Mouse (Mus musculus): ENCODE results near the gene Opcml. TPM values are rescaled to one million over a fixed set of nuclear protein-coding genes. Genes with fewer than 3 reads are reported as not detected.

Gene Opcml
- polyA plus RNA-seq, 1 experiment = not detected

- Histone ChIP-seq H3K27ac (ENCODE audit: insufficient read depth, low read depth, low read length) (no peak overlapping the region), H3K4me1 (ENCODE audit: control insufficient read depth, insufficient read depth, low read length) (no peaks in the 10 kb centered on the region), H3K4me3 (ENCODE audit: insufficient read depth, low read length) (no peak overlapping the region)
- TF ChIP-seq CTCF (IDR thresholded peaks at IDR 0.05; ENCODE audit: low read depth, low read length) (no peak), POLR2A (IDR thresholded peaks at IDR 0.05; ENCODE audit: borderline replicate concordance, low read depth, low read length) (no peak)
Measured at GRCm38 (mm10) chr9:28446278-28447064, 655.9 kb downstream of the Opcml start.

DNA sequence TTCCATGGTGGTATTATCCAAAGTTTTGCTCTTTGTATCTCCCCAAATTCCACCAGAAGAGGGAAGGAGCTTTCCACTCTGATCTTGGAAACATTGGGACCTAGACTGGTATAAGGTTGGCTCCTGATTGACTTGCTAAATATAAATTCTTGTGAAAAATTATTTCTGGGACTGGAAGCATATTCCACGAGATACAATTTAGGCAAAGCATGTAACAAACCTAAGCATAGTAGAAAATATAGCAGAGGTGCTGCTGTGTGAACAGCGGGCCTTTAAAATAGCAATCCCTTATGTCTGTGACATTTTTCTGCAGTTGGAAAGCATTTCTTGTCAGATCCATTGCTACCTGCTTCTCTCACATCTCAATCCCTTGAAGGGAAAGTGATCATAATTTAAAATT lies 661.9 kb downstream of the Opcml start:
- no peak overlapping the region for H3K4me3 ChIP-seq (ENCODE audit: insufficient read depth, low read length)
- H3K27ac ChIP-seq (ENCODE audit: insufficient read depth, low read depth, low read length) = no peak overlapping the region
- TF ChIP-seq CTCF (IDR thresholded peaks at IDR 0.05; ENCODE audit: low read depth, low read length) (no peak), POLR2A (IDR thresholded peaks at IDR 0.05; ENCODE audit: borderline replicate concordance, low read depth, low read length) (no peak)
- no peaks in the 10 kb centered on the region for H3K4me1 ChIP-seq (ENCODE audit: control insufficient read depth, insufficient read depth, low read length)

- Histone ChIP-seq H3K27ac (ENCODE audit: insufficient read depth, low read depth, low read length) (no peak overlapping the region), H3K4me1 (ENCODE audit: control insufficient read depth, insufficient read depth, low read length) (no peaks in the 10 kb centered on the region), H3K4me3 (ENCODE audit: insufficient read depth, low read length) (no peak overlapping the region)
- TF ChIP-seq POLR2A (IDR thresholded peaks at IDR 0.05; ENCODE audit: borderline replicate concordance, low read depth, low read length) = no peak
- TF ChIP-seq CTCF (IDR thresholded peaks at IDR 0.05; ENCODE audit: low read depth, low read length) = no peak
Measured at GRCm38 (mm10) chr9:28453062-28453461, 662.5 kb downstream of the Opcml start.

DNA sequence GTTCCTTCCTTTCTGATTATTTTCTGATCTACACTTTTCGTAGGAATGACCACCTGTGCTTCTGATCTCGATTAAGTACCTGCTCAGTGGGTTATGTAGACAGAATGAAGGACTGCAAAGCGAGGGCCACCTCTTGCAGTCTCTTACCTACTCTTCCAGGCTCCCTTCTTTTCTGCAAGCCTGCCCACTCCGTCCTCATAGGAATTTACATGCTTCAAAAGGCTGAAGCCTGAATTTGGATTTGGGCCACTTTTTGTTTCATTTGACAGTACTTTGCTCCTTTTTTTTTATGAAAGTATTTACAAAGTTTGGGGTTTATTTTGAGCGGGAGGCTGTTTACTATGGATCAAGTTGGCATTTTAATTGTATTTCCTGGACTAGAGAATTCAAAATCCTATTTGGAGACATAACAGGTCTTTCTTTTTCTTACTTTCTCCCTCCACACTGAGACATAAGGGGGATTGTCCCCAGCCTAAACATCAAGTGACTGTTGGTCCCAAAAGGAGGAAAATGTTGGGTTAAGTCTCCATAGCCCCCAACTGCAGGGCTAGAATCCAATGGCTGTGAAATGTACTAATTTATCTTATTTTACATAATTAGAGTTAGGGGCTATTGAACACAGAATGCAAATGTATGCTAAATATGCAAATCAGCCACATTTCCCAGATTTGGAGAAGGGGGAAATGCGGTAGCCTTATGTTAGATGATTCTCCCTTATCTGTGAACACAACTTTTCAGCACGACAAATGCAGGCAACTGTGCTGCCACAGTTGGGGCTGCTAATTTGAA lies 667.6 kb downstream of the Opcml start:
- Histone ChIP-seq H3K27ac (ENCODE audit: insufficient read depth, low read depth, low read length) (no peak overlapping the region), H3K4me1 (ENCODE audit: control insufficient read depth, insufficient read depth, low read length) (no peaks in the 10 kb centered on the region), H3K4me3 (ENCODE audit: insufficient read depth, low read length) (no peak overlapping the region)
- TF ChIP-seq CTCF (IDR thresholded peaks at IDR 0.05; ENCODE audit: low read depth, low read length) (no peak), POLR2A (IDR thresholded peaks at IDR 0.05; ENCODE audit: borderline replicate concordance, low read depth, low read length) (no peak)

DNA sequence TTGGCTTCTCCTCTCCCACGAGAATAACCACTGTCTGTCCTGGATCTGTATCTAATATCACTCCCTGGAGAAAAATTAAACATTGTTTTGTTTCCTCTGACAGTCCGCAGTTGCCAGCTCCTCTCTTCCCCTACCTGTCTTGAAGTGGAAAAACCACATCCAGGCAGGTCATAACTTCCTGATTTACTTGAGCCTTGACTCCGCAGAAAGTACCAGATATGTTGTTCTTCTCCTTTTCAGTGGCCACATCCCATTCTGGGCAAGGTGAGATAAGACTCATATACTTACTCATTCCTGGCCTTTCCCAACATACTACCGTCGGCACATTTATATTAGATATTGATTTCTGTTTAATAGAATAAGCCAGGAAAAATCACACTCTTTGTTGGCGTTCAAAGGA lies 673.0 kb downstream of the Opcml start:
- H3K4me3 ChIP-seq (ENCODE audit: insufficient read depth, low read length) = no peak overlapping the region
- no peaks in the 10 kb centered on the region for H3K4me1 ChIP-seq (ENCODE audit: control insufficient read depth, insufficient read depth, low read length)
- no peak for TF ChIP-seq CTCF (IDR thresholded peaks at IDR 0.05; ENCODE audit: low read depth, low read length)
- TF ChIP-seq POLR2A (IDR thresholded peaks at IDR 0.05; ENCODE audit: borderline replicate concordance, low read depth, low read length) = no peak
- no peak overlapping the region for H3K27ac ChIP-seq (ENCODE audit: insufficient read depth, low read depth, low read length)

GRCm38 (mm10) chr9:28469419-28469818 lies 678.8 kb downstream of the Opcml start:
- TF ChIP-seq POLR2A (IDR thresholded peaks at IDR 0.05; ENCODE audit: borderline replicate concordance, low read depth, low read length) (no peak), CTCF (IDR thresholded peaks at IDR 0.05; ENCODE audit: low read depth, low read length) (no peak)
- no peak overlapping the region for H3K27ac ChIP-seq (ENCODE audit: insufficient read depth, low read depth, low read length)
- no peak overlapping the region for H3K4me3 ChIP-seq (ENCODE audit: insufficient read depth, low read length)
- H3K4me1 ChIP-seq (ENCODE audit: control insufficient read depth, insufficient read depth, low read length) = no peaks in the 10 kb centered on the region

DNA sequence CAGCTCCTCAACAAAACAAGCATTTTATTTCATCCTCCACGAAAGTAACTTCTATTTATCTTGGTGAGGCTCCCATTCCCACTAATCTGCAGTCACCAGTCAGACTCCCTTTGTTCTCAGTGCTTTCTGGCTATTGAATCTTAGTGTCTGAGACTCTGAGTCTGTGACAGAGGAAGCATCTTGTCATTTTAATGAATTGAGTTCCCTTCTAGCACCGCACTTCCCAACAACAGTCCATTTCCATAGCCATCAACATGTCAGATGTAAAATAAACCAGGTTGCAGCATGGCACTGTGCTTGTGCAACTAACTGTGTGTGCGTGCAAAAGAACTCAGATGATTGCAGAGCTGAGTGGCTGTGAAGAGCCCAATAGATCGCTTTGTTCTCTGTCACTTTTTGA lies 680.9 kb downstream of the Opcml start:
- no peak overlapping the region for H3K27ac ChIP-seq (ENCODE audit: insufficient read depth, low read depth, low read length)
- no peaks in the 10 kb centered on the region for H3K4me1 ChIP-seq (ENCODE audit: control insufficient read depth, insufficient read depth, low read length)
- no peak for TF ChIP-seq CTCF (IDR thresholded peaks at IDR 0.05; ENCODE audit: low read depth, low read length)
- no peak for TF ChIP-seq POLR2A (IDR thresholded peaks at IDR 0.05; ENCODE audit: borderline replicate concordance, low read depth, low read length)

GRCm38 (mm10) chr9:28474586-28474985 lies 684.0 kb downstream of the Opcml start:
- Histone ChIP-seq H3K27ac (ENCODE audit: insufficient read depth, low read depth, low read length) (no peak overlapping the region), H3K4me3 (ENCODE audit: insufficient read depth, low read length) (no peak overlapping the region), H3K4me1 (ENCODE audit: control insufficient read depth, insufficient read depth, low read length) (no peaks in the 10 kb centered on the region)
- TF ChIP-seq CTCF (IDR thresholded peaks at IDR 0.05; ENCODE audit: low read depth, low read length) (no peak), POLR2A (IDR thresholded peaks at IDR 0.05; ENCODE audit: borderline replicate concordance, low read depth, low read length) (no peak)

More for the DNA sequence above, 680.9 kb downstream of the Opcml start:
- H3K4me3 ChIP-seq (ENCODE audit: insufficient read depth, low read length) = no peak overlapping the region

DNA sequence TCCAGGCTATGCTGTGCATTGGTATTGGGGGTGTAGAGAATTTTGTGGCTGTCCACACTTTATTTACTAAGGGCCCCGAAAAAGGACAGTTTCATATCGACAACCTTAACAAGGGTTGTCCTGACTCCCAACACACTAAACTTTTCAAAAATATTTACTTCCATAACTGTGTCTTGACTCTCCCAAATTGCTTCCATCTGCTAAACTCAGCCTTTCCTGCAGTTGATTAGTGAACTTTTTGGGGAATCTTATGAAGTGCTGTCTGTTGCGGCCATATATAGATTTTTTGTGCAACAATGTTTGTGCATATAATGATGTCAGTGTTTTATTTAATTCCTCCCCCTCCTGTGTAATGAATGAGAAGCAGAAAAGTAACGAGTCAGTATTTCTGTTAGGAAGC lies 690.7 kb downstream of the Opcml start:
- Histone ChIP-seq H3K4me3 (ENCODE audit: insufficient read depth, low read length) (no peak overlapping the region), H3K4me1 (ENCODE audit: control insufficient read depth, insufficient read depth, low read length) (no peaks in the 10 kb centered on the region), H3K27ac (ENCODE audit: insufficient read depth, low read depth, low read length) (no peak overlapping the region)
- TF ChIP-seq CTCF (IDR thresholded peaks at IDR 0.05; ENCODE audit: low read depth, low read length) (no peak), POLR2A (IDR thresholded peaks at IDR 0.05; ENCODE audit: borderline replicate concordance, low read depth, low read length) (no peak)

DNA sequence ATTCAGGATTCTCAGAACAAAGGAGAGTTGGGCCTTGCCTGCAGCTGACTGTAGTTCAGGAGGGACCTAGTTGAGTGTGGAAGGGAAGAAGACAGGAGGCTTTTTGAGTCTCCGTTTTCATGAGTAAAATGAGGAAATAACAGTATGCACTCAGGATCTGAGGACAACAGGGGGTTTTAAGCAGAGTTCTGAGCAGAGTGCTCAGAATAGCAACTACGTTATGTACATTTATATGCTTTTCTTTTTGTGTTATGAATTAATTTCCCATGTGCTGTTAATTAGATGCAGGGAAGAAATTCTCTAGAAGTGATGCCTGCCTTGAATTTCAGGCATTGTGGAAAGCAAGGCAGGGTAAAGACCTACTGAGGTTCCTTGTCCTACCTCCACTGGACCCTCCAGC lies 697.9 kb downstream of the Opcml start:
- Histone ChIP-seq H3K4me3 (ENCODE audit: insufficient read depth, low read length) (no peak overlapping the region), H3K27ac (ENCODE audit: insufficient read depth, low read depth, low read length) (no peak overlapping the region), H3K4me1 (ENCODE audit: control insufficient read depth, insufficient read depth, low read length) (no peaks in the 10 kb centered on the region)
- TF ChIP-seq POLR2A (IDR thresholded peaks at IDR 0.05; ENCODE audit: borderline replicate concordance, low read depth, low read length) (no peak), CTCF (IDR thresholded peaks at IDR 0.05; ENCODE audit: low read depth, low read length) (no peak)

Measured in bone marrow macrophage, adult 2 months (primary cell).